Mouse (Mus musculus) forebrain, embryonic 15.5 days (tissue): Measurements from ENCODE around the gene Naa80. TPM values are rescaled to one million over a fixed set of nuclear protein-coding genes. Genes with fewer than 3 reads are reported as not detected.
A peak's percentile ranks its signal among the peaks of the same experiment; 100 is the strongest.
"Not testable (repeated sequence)": the region's sequence is repeated elsewhere in the genome, so short reads cannot be mapped to it uniquely, and the experiment has no call there.

Source experiments
- ATAC-seq: fragments of 200-750 bp; cut with Nextera tagmentation; replicated peaks from 2 replicates; pipeline ENCODE4 v1.8.0; 2017; ENCODE audit warnings: mild to moderate bottlenecking, moderate TSS enrichment, moderate library complexity
- H3K27ac ChIP-seq: fragments of 300-500 bp; sonication (generic); replicated peaks from 2 replicates; pipeline ENCODE4 v1.5.1; 2015; ENCODE audit warnings: mild to moderate bottlenecking, inconsistent platforms
- H3K27me3 ChIP-seq: fragments of 300-500 bp; sonication (generic); 2 replicates; pipeline ENCODE4 v1.6.1; 2015; ENCODE audit warnings: inconsistent platforms
- H3K36me3 ChIP-seq: fragments of 300-500 bp; sonication (generic); 2 replicates; pipeline ENCODE4 v1.6.1; 2015; ENCODE audit warnings: mild to moderate bottlenecking, inconsistent platforms
- H3K4me1 ChIP-seq: fragments of 300-500 bp; sonication (generic); 2 replicates; pipeline ENCODE4 v1.6.1; 2015; ENCODE audit warnings: inconsistent platforms
- H3K4me2 ChIP-seq: fragments of 300-500 bp; sonication (generic); replicated peaks from 2 replicates; pipeline ENCODE4 v1.6.1; 2015; ENCODE audit warnings: mild to moderate bottlenecking, inconsistent platforms
- H3K4me3 ChIP-seq: fragments of 300-500 bp; sonication (generic); 2 replicates; pipeline ENCODE4 v1.5.1; 2015; ENCODE audit warnings: mild to moderate bottlenecking, inconsistent platforms
- H3K9ac ChIP-seq: fragments of 300-500 bp; sonication (generic); replicated peaks from 2 replicates; pipeline ENCODE4 v1.6.1; 2015; ENCODE audit warnings: mild to moderate bottlenecking, inconsistent platforms
- H3K9me3 ChIP-seq: fragments of 300-500 bp; sonication (generic); 2 replicates; pipeline ENCODE4 v1.6.1; 2016; ENCODE audit warnings: inconsistent platforms
- WGBS: fragments of 180-500 bp; shearing (Covaris S2); methylation state at CpG from one replicate; pipeline ENCODE4 v1.1.7; 2015; ENCODE audit warnings: mixed read lengths; 5-methylcytosine and 5-hydroxymethylcytosine counted together
- polyA plus RNA-seq: library from polyadenylated mRNA; unstranded; fragments of >200 nt; fragmentation: Nextera tagmentation; extraction: Ambion mirVana; gene quantifications from 2 replicates; pipeline ENCODE4 v1.2.1, GENCODE M21; 2015

The Naa80 gene
- polyA plus RNA-seq, 1 experiment from 2014 or later = 14.7 TPM

DNA sequence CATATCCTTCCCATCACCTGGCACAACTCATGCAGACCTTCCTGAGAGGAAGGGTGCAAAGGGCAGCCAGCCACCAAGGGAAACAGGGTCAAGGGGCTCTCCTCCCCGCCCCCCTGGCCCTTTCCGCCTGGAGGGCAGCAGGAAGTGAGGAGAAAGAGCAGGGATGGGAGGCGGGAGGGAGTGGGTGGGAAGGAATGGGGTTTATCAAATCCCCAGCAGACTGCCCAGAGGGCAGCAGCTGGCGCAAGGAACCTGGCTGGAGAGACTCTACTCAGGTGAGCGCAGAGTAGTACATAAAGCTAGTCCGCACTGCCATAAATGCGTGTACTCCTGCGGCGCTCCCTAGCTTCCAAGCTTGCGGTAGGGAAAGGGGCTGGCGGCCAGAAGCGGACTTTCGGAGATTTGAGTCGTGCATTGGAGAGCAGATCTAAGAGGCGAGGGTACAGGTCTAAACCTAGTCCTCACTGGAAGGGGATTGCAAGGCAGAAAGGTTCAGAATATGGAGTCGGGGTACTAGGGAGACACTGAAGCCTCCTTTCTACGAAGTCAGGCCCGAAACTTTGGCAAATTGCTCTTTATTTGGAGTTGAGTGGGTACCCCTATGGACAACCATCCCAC, 10.9 kb upstream of the Naa80 start, which contains the start of gene Hyal2:
Gene Hyal2 (plus strand): TSS at position 244 of the 618 bp plus-strand sequence.
- peak within 1 kb of the TSS; percentile 75 for H3K9ac ChIP-seq
- WGBS = 5% methylated on average over 18 of the region's 18 CpGs
- peaks cover 58% of the 10 kb centered on the region for H3K4me1 ChIP-seq
- no peak for ATAC-seq
- H3K4me3 ChIP-seq = peak within 1 kb of the TSS; percentile 83
- no peaks in the 10 kb centered on the region for H3K9me3 ChIP-seq
- peaks cover 39% of the 10 kb centered on the region for H3K36me3 ChIP-seq
- peak within 1 kb of the TSS; percentile 82 for H3K4me2 ChIP-seq
- no peaks in the 10 kb centered on the region for H3K27me3 ChIP-seq
- H3K27ac ChIP-seq = peak within 1 kb of the TSS; percentile 92

- peak overlapping the region; percentile 83 for H3K4me3 ChIP-seq
- H3K4me1 ChIP-seq = peaks cover 55% of the 10 kb centered on the region
- peak overlapping the region; percentile 92 for H3K27ac ChIP-seq
- peak overlapping the region; percentile 75 for H3K9ac ChIP-seq
- ATAC-seq = peak; percentile 90
- H3K27me3 ChIP-seq = no peaks in the 10 kb centered on the region
- H3K4me2 ChIP-seq = peak overlapping the region; percentile 82
- WGBS = under 1% methylated on average over 41 of the region's 41 CpGs
- H3K9me3 ChIP-seq = no peaks in the 10 kb centered on the region
- peaks cover 46% of the 10 kb centered on the region for H3K36me3 ChIP-seq
Observed at GRCm38 (mm10) chr9:107568331-107569261, 10.1 kb upstream of the Naa80 start.

- peak; percentile 17; the same call in 1 of the 2 replicates for ATAC-seq
Observed at GRCm38 (mm10) chr9:107569270-107569669, 9.4 kb upstream of the Naa80 start.

GRCm38 (mm10) chr9:107570016-107570415, 8.7 kb upstream of the Naa80 start:
- H3K4me2 ChIP-seq = peak overlapping the region; percentile 82
- peak overlapping the region; percentile 75 for H3K9ac ChIP-seq
- peak overlapping the region; percentile 92 for H3K27ac ChIP-seq
- WGBS = 38% methylated on average over 13 of the region's 13 CpGs
- peaks cover 45% of the 10 kb centered on the region for H3K4me1 ChIP-seq
- ATAC-seq = no peak
- peak overlapping the region; percentile 83 for H3K4me3 ChIP-seq
- no peaks in the 10 kb centered on the region for H3K27me3 ChIP-seq
- H3K36me3 ChIP-seq = peaks cover 49% of the 10 kb centered on the region
- no peaks in the 10 kb centered on the region for H3K9me3 ChIP-seq

More at GRCm38 (mm10) chr9:107569270-107569669, 9.4 kb upstream of the Naa80 start:
- no peaks in the 10 kb centered on the region for H3K27me3 ChIP-seq
- H3K4me3 ChIP-seq = peak overlapping the region; percentile 83
- under 1% methylated on average over 23 of the region's 23 CpGs for WGBS
- no peaks in the 10 kb centered on the region for H3K9me3 ChIP-seq
- H3K9ac ChIP-seq = peak overlapping the region; percentile 75
- H3K27ac ChIP-seq = peak overlapping the region; percentile 92
- H3K4me2 ChIP-seq = peak overlapping the region; percentile 82
- peaks cover 49% of the 10 kb centered on the region for H3K36me3 ChIP-seq
- H3K4me1 ChIP-seq = peaks cover 48% of the 10 kb centered on the region

DNA sequence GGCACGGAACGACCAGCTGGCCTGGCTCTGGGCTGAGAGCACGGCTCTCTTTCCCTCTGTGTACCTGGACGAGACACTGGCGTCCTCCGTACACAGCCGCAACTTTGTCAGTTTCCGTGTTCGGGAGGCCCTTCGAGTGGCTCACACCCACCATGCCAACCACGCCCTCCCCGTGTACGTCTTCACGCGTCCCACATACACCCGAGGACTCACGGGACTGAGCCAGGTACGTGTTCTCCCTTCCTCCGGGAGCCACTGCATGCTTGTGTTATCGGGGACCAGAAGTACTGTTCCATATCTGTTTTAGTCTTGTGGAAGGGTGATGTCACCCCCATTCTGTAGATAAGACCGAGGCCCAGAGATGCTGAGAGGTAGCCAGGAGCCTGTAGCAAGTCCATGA, 7.8 kb upstream of the Naa80 start:
- Histone ChIP-seq H3K4me1 (peaks cover 43% of the 10 kb centered on the region), H3K9ac (0 out of 2 replicates have a peak overlapping the region, but pooled peaks have one; percentile 5), H3K4me3 (peak overlapping the region; percentile 83), H3K27ac (no peak overlapping the region), H3K4me2 (peak overlapping the region; percentile 82), H3K9me3 (no peaks in the 10 kb centered on the region), H3K36me3 (peaks cover 43% of the 10 kb centered on the region), H3K27me3 (no peaks in the 10 kb centered on the region)
- no peak for ATAC-seq
- 93% methylated on average over 21 of the region's 21 CpGs for WGBS

GRCm38 (mm10) chr9:107571534-107572326, 7.0 kb upstream of the Naa80 start:
- peaks cover 44% of the 10 kb centered on the region for H3K4me1 ChIP-seq
- no peak overlapping the region for H3K27ac ChIP-seq
- peaks cover 41% of the 10 kb centered on the region for H3K36me3 ChIP-seq
- H3K4me3 ChIP-seq = no peak overlapping the region
- H3K27me3 ChIP-seq = no peaks in the 10 kb centered on the region
- no peak overlapping the region for H3K9ac ChIP-seq
- no peak for ATAC-seq
- WGBS = 92% methylated on average over 22 of the region's 22 CpGs
- H3K9me3 ChIP-seq = no peaks in the 10 kb centered on the region
- peak overlapping the region; percentile 82 for H3K4me2 ChIP-seq

GRCm38 (mm10) chr9:107572327-107572662, 6.4 kb upstream of the Naa80 start:
- H3K36me3 ChIP-seq = peaks cover 41% of the 10 kb centered on the region
- H3K4me1 ChIP-seq = peaks cover 47% of the 10 kb centered on the region
- no peaks in the 10 kb centered on the region for H3K9me3 ChIP-seq
- no peak overlapping the region for H3K9ac ChIP-seq
- ATAC-seq = no peak
- WGBS = 96% methylated on average over 2 of the region's 2 CpGs
- no peak overlapping the region for H3K27ac ChIP-seq
- no peak overlapping the region for H3K4me3 ChIP-seq
- no peaks in the 10 kb centered on the region for H3K27me3 ChIP-seq
- H3K4me2 ChIP-seq = no peak overlapping the region

GRCm38 (mm10) chr9:107573774-107574173, 4.9 kb upstream of the Naa80 start:
- Histone ChIP-seq H3K36me3 (peaks cover 41% of the 10 kb centered on the region), H3K4me1 (peaks cover 37% of the 10 kb centered on the region)
- not testable (repeated sequence) for H3K9ac ChIP-seq, H3K4me2 ChIP-seq, H3K9me3 ChIP-seq, H3K27ac ChIP-seq, H3K4me3 ChIP-seq, H3K27me3 ChIP-seq, ATAC-seq
- WGBS = 89% methylated on average over 6 of the region's 6 CpGs

- Histone ChIP-seq H3K36me3 (peaks cover 38% of the 10 kb centered on the region), H3K9ac (no peak overlapping the region), H3K27ac (peak overlapping the region; percentile 66), H3K4me1 (peaks cover 40% of the 10 kb centered on the region), H3K4me3 (no peak overlapping the region), H3K4me2 (no peak overlapping the region), H3K9me3 (no peaks in the 10 kb centered on the region), H3K27me3 (no peaks in the 10 kb centered on the region)
- no peak for ATAC-seq
- 88% methylated on average over 14 of the region's 14 CpGs for WGBS
Observed at GRCm38 (mm10) chr9:107575579-107576356, 2.9 kb upstream of the Naa80 start.

GRCm38 (mm10) chr9:107576357-107577107, 2.2 kb upstream of the Naa80 start, which contains the start of gene Hyal1:
Hyal1 (plus strand) TSS chr9:107576927.
- Histone ChIP-seq H3K9ac (peak within 1 kb of the TSS; percentile 32; the same call in 1 of the 2 replicates), H3K9me3 (no peaks in the 10 kb centered on the region), H3K4me2 (peak within 1 kb of the TSS; percentile 28), H3K36me3 (peaks cover 31% of the 10 kb centered on the region), H3K27ac (peak within 1 kb of the TSS; percentile 66), H3K4me3 (peak within 1 kb of the TSS; percentile 29), H3K4me1 (peaks cover 40% of the 10 kb centered on the region), H3K27me3 (no peaks in the 10 kb centered on the region)
- ATAC-seq = peak; percentile 36
- 28% methylated on average over 16 of the region's 16 CpGs for WGBS
